Mouse (Mus musculus): ENCODE measurements around the gene Rcor2. TPM values are rescaled to one million over a fixed set of nuclear protein-coding genes. Genes with fewer than 3 reads are reported as not detected.

The Rcor2 gene
- under 1 TPM; 0.73 to 0.85 TPM for total RNA-seq (2023)

GRCm38 (mm10) chr19:7267091-7267741 lies at the start of gene Rcor2:
Rcor2 (plus strand) TSS chr19:7267325.

GRCm38 (mm10) chr19:7240782-7241690 lies 26.1 kb upstream of the Rcor2 start, which contains the start of gene Naa40:
Naa40 (minus strand) TSS chr19:7241183.

Other genes with a start within 250 kb of the Rcor2 start
- 100 to 1,000 TPM; 229 to 231 TPM for gene Fermt3, start 247.9 kb upstream of the Rcor2 start, total RNA-seq (2023)
- gene Stip1, start 227.4 kb upstream of the Rcor2 start, total RNA-seq (2023): 10 to 100 TPM; 54.3 to 64.7 TPM
- 1 to 10 TPM; 2.9 to 5.0 TPM for gene Macrod1, start 210.5 kb upstream of the Rcor2 start, total RNA-seq (2023)
- not detected for gene Flrt1, start 161.6 kb upstream of the Rcor2 start, total RNA-seq (2023)
- gene Otub1, start 61.0 kb upstream of the Rcor2 start, total RNA-seq (2023): 10 to 100 TPM; 62.1 to 70.6 TPM
- 100 to 1,000 TPM; 332 to 337 TPM for gene Cox8a, start 49.7 kb upstream of the Rcor2 start, total RNA-seq (2023)
- gene Naa40, start 26.1 kb upstream of the Rcor2 start, total RNA-seq (2023): 10 to 100 TPM; 24.4 to 25.9 TPM
- gene Mark2, start 74.5 kb downstream of the Rcor2 start, total RNA-seq (2023): 100 to 1,000 TPM; 161 to 187 TPM
- 10 to 100 TPM in 1 of 2 experiments, 1 to 10 TPM in 1; 9.8 to 12.1 TPM for gene Spindoc, start 115.7 kb downstream of the Rcor2 start, total RNA-seq (2023)
- 1 to 10 TPM; 2.4 to 2.7 TPM for gene 2700081O15Rik, start 150.3 kb downstream of the Rcor2 start, total RNA-seq (2023)
- 100 to 1,000 TPM; 145 to 149 TPM for gene Rtn3, start 216.0 kb downstream of the Rcor2 start, total RNA-seq (2023)
- 10 to 100 TPM; 30.5 to 33.9 TPM for gene Atl3, start 226.7 kb downstream of the Rcor2 start, total RNA-seq (2023)